In the genomic region with DNA sequence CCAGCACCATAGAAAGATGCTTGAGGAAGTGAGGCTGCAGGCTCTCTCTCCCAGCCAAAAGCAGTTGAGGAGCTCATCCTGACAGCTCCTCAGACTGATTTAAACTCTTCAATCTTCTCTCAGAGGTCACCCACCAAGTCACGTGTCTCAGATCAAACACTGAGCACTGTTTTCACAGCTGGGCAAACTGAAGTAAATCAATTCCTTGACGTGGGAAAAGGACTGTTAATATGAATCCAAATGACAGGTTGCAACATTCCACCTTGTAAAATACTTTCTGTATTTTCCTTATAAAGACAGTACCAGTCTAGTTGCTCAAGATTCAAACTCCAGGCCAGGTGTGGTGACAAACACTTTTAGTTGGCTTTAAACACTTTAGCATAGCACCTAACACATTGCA, we compare ENCODE assay signal across 8 mouse cellular contexts. TPM values are rescaled to one million over a fixed set of nuclear protein-coding genes. Genes with fewer than 3 reads are reported as not detected.
DNase-seq lines count a peak whose midpoint lies in the region; ATAC-seq and TF ChIP-seq lines count a peak whose summit lies in the region.

No protein-coding gene starts in this region.

- H3K4me1 ChIP-seq in embryonic facial prominence, embryonic 14.5 days (ENCODE audit: control insufficient read depth, insufficient read depth, low read length): peaks cover 9% of the 10 kb centered on the region; the same call in 1 of the 2 replicates
- peaks cover 37% of the 10 kb centered on the region for H3K4me1 ChIP-seq in neural tube, embryonic 13.5 days (replicated peaks)

- no peaks in the 10 kb centered on the region for H3K9me3 ChIP-seq in embryonic facial prominence, embryonic 14.5 days (ENCODE audit: control insufficient read depth, low read length)
- no peaks in the 10 kb centered on the region for H3K9me3 ChIP-seq in neural tube, embryonic 13.5 days

- no peak for TF ChIP-seq CTCF in layer of hippocampus, adult 2 months (conservative IDR thresholded peaks at IDR 0.05)

- intact Hi-C loops in left cerebral cortex, postnatal 4 days (cut with DNase I): no loop called here
- intact Hi-C loops in left cerebral cortex, postnatal 10 days (cut with DNase I): no loop called here

- ATAC-seq in embryonic facial prominence, embryonic 14.5 days (ENCODE audit: low read depth): no peak
- no peak for ATAC-seq in neural tube, embryonic 13.5 days (ENCODE audit: low read depth)

- peak overlapping the region; percentile 59 for H3K4me2 ChIP-seq in embryonic facial prominence, embryonic 14.5 days (ENCODE audit: low read depth, low read length)
- peak overlapping the region; percentile 69 for H3K4me2 ChIP-seq in neural tube, embryonic 13.5 days

- no peaks in the 10 kb centered on the region for H3K27me3 ChIP-seq in embryonic facial prominence, embryonic 14.5 days (replicated peaks; ENCODE audit: control insufficient read depth, insufficient read depth, low read length)
- no peaks in the 10 kb centered on the region for H3K27me3 ChIP-seq in neural tube, embryonic 13.5 days

- H3K36me3 ChIP-seq in embryonic facial prominence, embryonic 14.5 days (ENCODE audit: control insufficient read depth, insufficient read depth, low read length): peaks cover 26% of the 10 kb centered on the region
- H3K36me3 ChIP-seq in neural tube, embryonic 13.5 days: peaks cover 19% of the 10 kb centered on the region

- peak overlapping the region; percentile 99 for H3K4me3 ChIP-seq in layer of hippocampus, adult 2 months
- peak overlapping the region; percentile 95 for H3K4me3 ChIP-seq in embryonic facial prominence, embryonic 14.5 days (ENCODE audit: low read depth, low read length)
- peak overlapping the region; percentile 92 for H3K4me3 ChIP-seq in neural tube, embryonic 13.5 days

- no peak for DNase-seq in layer of hippocampus, adult 2 months (ENCODE audit: low spot score in 2 of 2)
- DNase-seq in layer of hippocampus, adult 9-10 months (ENCODE audit: low spot score): no peak
- no peak for DNase-seq in embryonic facial prominence, embryonic 14.5 days (ENCODE audit: low spot score)
- peak; percentile 8 for DNase-seq in large intestine, adult 2 months (ENCODE audit: low read depth, low spot score)
- DNase-seq in left cerebral cortex, postnatal 4 days: no peak
- no peak for DNase-seq in right cerebral cortex, postnatal 4 days
- DNase-seq in left cerebral cortex, postnatal 10 days (ENCODE audit: extremely low spot score in 1 of 2, low spot score in 2 of 2): no peak

- H3K27ac ChIP-seq in layer of hippocampus, adult 2 months: no peak overlapping the region
- no peak overlapping the region for H3K27ac ChIP-seq in embryonic facial prominence, embryonic 14.5 days (replicated peaks; ENCODE audit: low read depth, low read length)
- no peak overlapping the region for H3K27ac ChIP-seq in neural tube, embryonic 13.5 days (replicated peaks)

- 7% methylated on average over 2 of the region's 2 CpGs for WGBS in embryonic facial prominence, embryonic 14.5 days
- WGBS in large intestine, adult 2 months: 7% methylated on average over 2 of the region's 2 CpGs
- 6% methylated on average over 2 of the region's 2 CpGs for WGBS in neural tube, embryonic 13.5 days

- H3K9ac ChIP-seq in embryonic facial prominence, embryonic 14.5 days (ENCODE audit: low read depth, low read length): peak overlapping the region; percentile 94
- peak overlapping the region; percentile 91 for H3K9ac ChIP-seq in neural tube, embryonic 13.5 days

RNA-seq across cellular contexts. Expression of gene Txndc11, which starts 1.6 kb away (rescaled TPM):
- total RNA-seq in layer of hippocampus, adult 2 months (2021): 10 to 100 TPM; 30.5 to 31.5 TPM
- 37.8 and 42.4 TPM in 2 replicates for polyA plus RNA-seq in embryonic facial prominence, embryonic 14.5 days (2014; fragmentation: Nextera tagmentation; extraction: Ambion mirVana)
- 35.9 and 45.2 TPM in 2 replicates for polyA plus RNA-seq in large intestine, adult 2 months (2012; rRNA removed)
- polyA plus RNA-seq in neural tube, embryonic 13.5 days (2015; fragmentation: Nextera tagmentation; extraction: Ambion mirVana): 28.7 and 29.6 TPM in 2 replicates
- 10 to 100 TPM; 39.4 to 39.7 TPM for total RNA-seq in left cerebral cortex, postnatal 4 days (2021)
- 10 to 100 TPM; 37.1 to 38.7 TPM for total RNA-seq in left cerebral cortex, postnatal 10 days (2021)

RNA-seq across cellular contexts. Expression of gene Zc3h7a, which starts 43.4 kb away (rescaled TPM):
- total RNA-seq in layer of hippocampus, adult 2 months (2021): 10 to 100 TPM; 74.5 to 96.1 TPM
- polyA plus RNA-seq in embryonic facial prominence, embryonic 14.5 days (2014; fragmentation: Nextera tagmentation; extraction: Ambion mirVana): 99.2 and 102 TPM in 2 replicates
- polyA plus RNA-seq in large intestine, adult 2 months (2012; rRNA removed): 60.1 and 94.5 TPM in 2 replicates
- polyA plus RNA-seq in neural tube, embryonic 13.5 days (2015; fragmentation: Nextera tagmentation; extraction: Ambion mirVana): 74.6 and 83.8 TPM in 2 replicates
- total RNA-seq in left cerebral cortex, postnatal 4 days (2021): 100 to 1,000 TPM in 1 of 2 experiments, 10 to 100 TPM in 1; 81.8 to 101 TPM
- 10 to 100 TPM; 60.9 to 66.2 TPM for total RNA-seq in left cerebral cortex, postnatal 10 days (2021)
